Mouse (Mus musculus) adrenal gland, adult 8-10 months (tissue): ENCODE measurements around the gene Rfx8. TPM values are rescaled to one million over a fixed set of nuclear protein-coding genes. Genes with fewer than 3 reads are reported as not detected.
"Not testable (repeated sequence)": the region's sequence is repeated elsewhere in the genome, so short reads cannot be mapped to it uniquely, and the experiment has no call there.

Experiments used
- DNase-seq: peaks from one replicate; pipeline ENCODE4 v3.0.0; 2022
- total RNA-seq, 4 experiments: library from RNA; stranded (reverse); gene quantifications; 2 replicates each; pipeline ENCODE4 v1.2.4; 2022

The Rfx8 gene
- total RNA-seq, 4 experiments from 2014 or later: 0.22 to 0.30 TPM; not detected in 2

GRCm38 (mm10) chr1:39688573-39688972, 32.2 kb downstream of the Rfx8 start:
- DNase-seq: no peak

- DNase-seq: no peak
Observed at GRCm38 (mm10) chr1:39687279-39687678, 33.5 kb downstream of the Rfx8 start.

- DNase-seq: peak; percentile 71
Observed at GRCm38 (mm10) chr1:39685841-39686240, 35.0 kb downstream of the Rfx8 start.

GRCm38 (mm10) chr1:39681638-39682037, 39.2 kb downstream of the Rfx8 start:
- no peak for DNase-seq

GRCm38 (mm10) chr1:39680546-39680945, 40.3 kb downstream of the Rfx8 start:
- no peak for DNase-seq

GRCm38 (mm10) chr1:39678883-39679282, 41.9 kb downstream of the Rfx8 start:
- DNase-seq: no peak

GRCm38 (mm10) chr1:39676221-39676876, 44.4 kb downstream of the Rfx8 start:
- no peak for DNase-seq

GRCm38 (mm10) chr1:39672362-39673105, 48.3 kb downstream of the Rfx8 start:
- no peak for DNase-seq

GRCm38 (mm10) chr1:39670211-39670935, 50.4 kb downstream of the Rfx8 start:
- no peak for DNase-seq

- no peak for DNase-seq
Observed at GRCm38 (mm10) chr1:39666751-39667252, 54.0 kb downstream of the Rfx8 start.

- no peak for DNase-seq
Observed at GRCm38 (mm10) chr1:39664039-39664625, 56.7 kb downstream of the Rfx8 start.

GRCm38 (mm10) chr1:39663050-39663449, 57.7 kb downstream of the Rfx8 start:
- no peak for DNase-seq

- no peak for DNase-seq
Observed at GRCm38 (mm10) chr1:39656976-39657529, 63.7 kb downstream of the Rfx8 start.

- DNase-seq: not testable (repeated sequence)
Observed at GRCm38 (mm10) chr1:39654901-39655300, 65.9 kb downstream of the Rfx8 start.

- no peak for DNase-seq
Observed at GRCm38 (mm10) chr1:39653028-39653427, 67.8 kb downstream of the Rfx8 start.

- no peak for DNase-seq
Observed at GRCm38 (mm10) chr1:39651241-39651548, 69.6 kb downstream of the Rfx8 start, which contains the start of gene Creg2. Gene Creg2 (minus strand): TSS chr1:39651474.

GRCm38 (mm10) chr1:39650435-39651240, 70.2 kb downstream of the Rfx8 start:
- DNase-seq: peak; percentile 38

- no peak for DNase-seq
Observed at GRCm38 (mm10) chr1:39649691-39650434, 70.9 kb downstream of the Rfx8 start.

GRCm38 (mm10) chr1:39648584-39648983, 72.2 kb downstream of the Rfx8 start:
- DNase-seq: no peak

- no peak for DNase-seq
Observed at GRCm38 (mm10) chr1:39645905-39646759, 74.7 kb downstream of the Rfx8 start.
